Mouse (Mus musculus): ENCODE data around the gene Ccsap.

Ccsap gene

DNA sequence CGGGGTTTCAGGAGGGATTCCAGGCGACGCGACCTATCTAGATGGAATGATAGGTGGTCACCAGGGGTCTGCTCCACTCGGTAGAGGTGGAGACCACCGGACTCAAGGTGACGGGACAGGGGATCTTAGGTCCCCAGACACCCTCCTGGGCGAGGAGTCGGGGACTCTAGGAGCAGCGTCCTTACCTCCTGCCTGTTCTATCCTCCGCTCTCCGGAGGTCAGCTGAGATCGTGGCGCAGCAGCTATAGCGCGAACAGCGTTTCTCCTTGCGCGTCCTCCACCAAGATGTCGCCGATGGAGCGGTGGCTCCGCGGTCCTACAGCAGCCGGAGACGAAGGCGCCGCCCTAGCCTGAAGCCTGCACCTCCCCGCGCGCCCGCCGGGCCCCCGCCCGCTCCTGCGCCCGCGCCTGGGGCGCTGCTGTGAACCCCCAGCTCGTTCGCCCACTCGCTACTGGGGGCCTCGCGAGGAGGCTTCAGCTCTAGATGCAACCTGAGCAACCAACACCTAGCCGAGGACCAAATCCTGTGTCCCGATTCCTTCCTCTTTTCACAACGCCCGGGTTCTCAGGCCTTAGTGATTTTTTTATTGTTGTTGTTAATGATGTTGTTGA, at the start of gene Ccsap:
Gene Ccsap (minus strand): TSS at position 562 of the 612 bp plus-strand sequence.
- peak; percentile 26 for DNase-seq (ENCODE audit: low spot score)

DNA sequence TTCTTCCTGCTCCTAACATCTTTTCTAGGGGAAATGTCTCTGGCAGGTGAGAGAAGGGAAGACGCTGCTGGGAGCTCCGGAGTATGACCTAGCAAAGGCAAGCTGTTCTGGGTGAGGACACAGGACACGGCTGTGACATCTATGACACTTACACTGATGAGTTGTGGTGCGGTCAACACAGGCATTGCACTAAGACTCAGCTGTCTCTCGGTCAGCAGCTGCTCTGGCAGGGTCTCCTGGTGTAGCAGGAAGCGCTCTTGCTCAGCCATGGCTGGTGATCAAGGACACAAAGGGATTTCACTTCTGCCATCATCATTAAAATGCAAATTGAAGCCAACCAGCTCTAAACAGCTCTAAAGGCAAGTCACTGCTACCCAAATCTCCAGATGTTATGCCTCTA, 47.6 kb upstream of the Ccsap start:
- no peak for DNase-seq (ENCODE audit: low spot score)

DNA sequence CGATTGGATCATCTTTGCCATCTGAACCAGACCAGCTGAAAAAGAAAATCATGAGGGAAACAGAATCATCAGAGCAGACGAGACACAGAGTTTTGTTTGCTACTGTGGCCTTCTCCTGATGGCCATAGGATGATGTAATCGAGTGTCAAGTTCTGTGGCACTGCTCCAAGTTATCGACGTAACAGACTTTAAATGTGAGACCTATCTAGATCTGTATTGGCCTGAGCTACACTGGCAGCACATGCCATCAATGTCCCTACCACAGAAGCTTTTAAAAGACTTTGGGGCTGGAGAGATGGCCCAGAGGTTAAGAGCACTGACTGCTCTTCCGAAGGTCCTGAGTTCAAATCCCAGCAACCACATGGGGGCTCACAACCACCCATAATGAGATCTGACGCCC, 42.6 kb upstream of the Ccsap start:
- no peak for DNase-seq (ENCODE audit: low spot score)

DNA sequence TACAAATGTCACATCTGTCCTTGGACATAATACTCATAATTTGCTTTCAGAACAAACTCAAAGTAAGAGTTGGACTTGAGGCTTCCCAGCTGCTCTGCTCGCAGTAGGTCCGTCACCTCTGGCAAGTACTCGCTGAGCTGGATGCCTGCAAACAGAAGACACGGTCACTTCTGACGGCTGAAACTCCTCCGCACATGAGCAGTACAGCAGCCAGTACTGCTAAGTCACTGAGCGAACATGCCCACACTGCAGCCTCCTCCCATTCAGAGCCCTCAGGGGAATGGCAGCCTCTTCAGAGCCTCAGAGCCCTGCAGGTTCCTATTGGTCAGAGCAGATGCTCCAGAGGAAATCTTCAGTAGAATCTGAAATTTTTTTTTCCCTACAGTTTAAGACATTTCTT, 39.4 kb upstream of the Ccsap start:
- no peak for DNase-seq (ENCODE audit: low spot score)

DNA sequence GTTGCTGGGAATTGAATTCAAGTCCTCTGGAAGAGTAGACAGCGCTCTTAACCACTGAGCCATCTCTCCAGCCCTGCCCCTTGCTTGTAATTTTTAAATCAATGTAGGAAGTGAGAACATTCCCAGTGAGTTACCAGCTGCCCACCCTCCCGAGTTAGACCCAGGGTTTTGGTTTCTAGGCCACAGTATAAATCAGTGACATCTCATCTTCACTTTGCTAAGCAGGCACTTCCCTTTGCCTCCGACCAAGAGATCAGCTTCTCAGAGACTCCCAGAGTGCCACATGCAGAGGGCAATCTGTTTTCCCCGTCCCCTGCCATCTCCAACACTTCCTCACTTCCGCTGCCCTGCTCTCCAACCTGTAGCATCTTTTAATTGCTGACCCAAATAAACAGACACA, 38.6 kb upstream of the Ccsap start:
- no peak for DNase-seq (ENCODE audit: low spot score)

DNA sequence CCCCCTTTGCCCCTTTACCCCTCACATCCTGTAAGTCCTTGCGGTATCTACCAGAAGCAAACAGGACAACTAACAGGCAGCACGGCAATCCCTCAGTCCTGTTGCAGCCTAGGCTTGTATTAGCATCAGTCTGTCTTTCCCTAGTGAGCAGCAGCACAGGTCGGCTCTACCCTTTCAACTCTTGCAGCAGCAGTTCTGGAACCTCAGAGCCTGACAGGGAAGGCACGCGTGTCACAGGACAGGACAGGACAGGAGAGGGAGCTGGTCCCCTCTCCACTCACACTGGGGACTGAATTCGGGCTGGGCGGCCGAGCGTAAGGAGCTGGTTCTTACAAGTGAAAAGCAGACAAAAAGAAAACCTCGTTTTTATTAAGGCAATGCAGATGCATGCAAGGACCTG, 36.8 kb upstream of the Ccsap start:
- no peak for DNase-seq (ENCODE audit: low spot score)

DNA sequence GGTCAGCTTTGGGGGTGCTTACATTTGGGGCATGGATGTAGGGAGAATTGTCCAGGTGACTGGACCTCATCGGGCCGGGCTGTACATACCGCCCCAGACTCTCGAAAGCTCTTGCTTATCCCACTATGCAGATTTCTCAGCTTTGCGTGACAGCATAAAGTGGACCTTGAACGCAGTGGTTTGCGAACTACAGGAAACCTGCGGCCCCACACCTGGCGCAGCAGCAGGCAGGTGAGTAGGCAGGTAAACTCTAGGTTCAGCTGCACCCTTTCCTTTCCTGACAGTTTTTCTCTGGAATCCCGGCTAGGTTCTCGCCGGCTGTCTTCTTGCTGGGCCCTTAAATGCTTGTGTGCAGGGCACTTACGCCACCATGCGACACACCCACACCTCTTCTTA, 36.4 kb upstream of the Ccsap start:
- no peak for DNase-seq (ENCODE audit: low spot score)

DNA sequence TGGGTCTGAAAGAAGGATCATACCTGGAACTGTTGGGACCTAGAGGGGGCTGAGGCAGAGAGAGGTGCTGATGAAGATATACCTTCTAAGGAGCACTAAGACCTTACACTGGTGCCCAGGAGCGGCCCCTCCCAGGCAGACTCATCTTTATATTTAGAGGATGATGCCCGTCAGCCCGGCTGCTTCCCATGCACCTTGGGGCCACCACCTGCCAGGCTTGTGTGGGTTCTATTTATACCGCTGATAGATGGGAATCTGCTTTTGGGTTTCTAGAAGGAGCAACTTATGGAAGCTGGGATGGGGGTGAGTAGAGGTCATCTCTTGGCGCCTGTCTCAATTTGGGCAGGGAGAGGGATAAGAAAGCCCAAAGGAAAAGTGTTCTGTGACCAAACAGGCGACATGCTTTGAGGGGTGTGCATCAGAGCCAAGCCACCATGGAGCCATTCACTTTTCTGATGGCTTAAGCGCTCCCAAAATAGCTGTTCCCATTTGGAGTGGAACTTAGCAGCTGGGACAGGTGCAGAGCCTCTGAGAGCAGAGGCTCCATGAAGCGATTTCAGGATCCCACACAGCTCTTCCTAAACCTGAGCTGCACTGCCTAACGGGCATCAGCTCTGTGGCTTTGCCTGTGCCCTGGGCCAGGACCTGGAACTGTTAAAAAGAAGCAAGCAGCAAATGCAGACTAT, 35.8 kb upstream of the Ccsap start:
- DNase-seq (ENCODE audit: low spot score), result no peak

DNA sequence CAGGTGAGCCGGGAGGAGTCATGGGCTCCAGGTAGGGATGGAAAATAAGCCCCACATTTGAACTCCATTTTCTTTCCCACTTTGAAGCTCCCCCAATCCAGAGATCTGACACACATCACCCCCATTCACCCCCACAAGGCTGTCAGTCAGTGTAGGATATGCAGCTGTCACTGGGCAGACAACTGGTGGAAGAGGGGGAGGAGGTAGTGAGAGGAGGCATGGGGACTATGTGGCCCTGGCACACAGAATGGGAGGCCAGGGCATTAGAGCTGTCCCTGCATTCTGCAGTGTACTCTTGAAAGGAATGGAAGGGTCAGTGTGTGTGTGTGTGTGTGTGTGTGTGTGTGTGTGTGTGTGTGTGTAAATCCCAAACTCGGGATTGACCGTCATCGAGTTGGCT, 35.2 kb upstream of the Ccsap start:
- no peak for DNase-seq (ENCODE audit: low spot score)

DNA sequence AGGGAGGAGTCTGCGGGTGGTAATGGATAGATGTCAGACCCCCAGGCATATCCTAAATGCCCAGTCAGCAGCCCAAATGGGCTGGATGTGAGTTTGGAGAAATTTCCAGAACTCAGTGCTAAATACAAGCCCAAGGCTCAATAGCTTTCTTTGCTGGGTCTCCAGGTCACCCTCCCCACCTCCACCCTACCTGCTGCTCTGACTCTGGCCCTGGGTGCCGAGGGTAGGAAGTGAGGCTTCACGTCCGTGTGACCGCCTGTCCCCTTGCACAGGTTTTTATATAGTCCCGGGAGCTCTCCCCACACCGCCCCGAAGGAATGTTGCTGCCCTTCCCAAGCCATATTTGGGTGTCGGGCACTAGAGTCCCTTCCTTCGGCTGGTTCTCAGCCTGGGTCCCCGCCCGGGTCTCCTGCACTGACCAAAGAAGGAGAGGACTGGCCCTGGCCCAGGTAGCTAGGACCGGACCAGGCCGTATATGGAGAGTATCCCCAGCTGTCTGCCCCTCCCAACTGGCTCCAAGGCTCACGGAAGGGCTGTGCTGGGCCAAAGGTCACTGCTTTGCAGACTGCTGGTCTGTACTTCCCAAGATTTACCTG, 34.6 kb upstream of the Ccsap start, which contains the start of gene Acta1:
Gene Acta1 (minus strand): TSS at position 250 of the 596 bp plus-strand sequence.
- DNase-seq (ENCODE audit: low spot score), result no peak

DNA sequence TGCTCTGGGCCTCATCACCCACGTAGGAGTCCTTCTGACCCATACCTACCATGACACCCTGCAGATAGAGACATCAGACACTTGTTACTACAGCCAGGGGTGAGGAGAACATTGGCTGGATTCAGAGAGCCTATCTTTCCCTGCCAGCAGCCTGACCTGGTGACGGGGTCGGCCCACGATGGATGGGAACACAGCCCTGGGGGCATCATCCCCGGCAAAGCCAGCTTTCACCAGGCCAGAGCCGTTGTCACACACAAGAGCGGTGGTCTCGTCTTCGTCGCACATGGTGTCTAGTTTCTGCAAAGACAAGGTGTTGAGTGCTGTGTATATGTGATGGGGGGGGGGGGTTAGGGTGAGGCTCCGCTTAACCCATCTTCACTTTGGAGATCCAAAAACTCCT, 33.4 kb upstream of the Ccsap start:
- no peak for DNase-seq (ENCODE audit: low spot score)

DNA sequence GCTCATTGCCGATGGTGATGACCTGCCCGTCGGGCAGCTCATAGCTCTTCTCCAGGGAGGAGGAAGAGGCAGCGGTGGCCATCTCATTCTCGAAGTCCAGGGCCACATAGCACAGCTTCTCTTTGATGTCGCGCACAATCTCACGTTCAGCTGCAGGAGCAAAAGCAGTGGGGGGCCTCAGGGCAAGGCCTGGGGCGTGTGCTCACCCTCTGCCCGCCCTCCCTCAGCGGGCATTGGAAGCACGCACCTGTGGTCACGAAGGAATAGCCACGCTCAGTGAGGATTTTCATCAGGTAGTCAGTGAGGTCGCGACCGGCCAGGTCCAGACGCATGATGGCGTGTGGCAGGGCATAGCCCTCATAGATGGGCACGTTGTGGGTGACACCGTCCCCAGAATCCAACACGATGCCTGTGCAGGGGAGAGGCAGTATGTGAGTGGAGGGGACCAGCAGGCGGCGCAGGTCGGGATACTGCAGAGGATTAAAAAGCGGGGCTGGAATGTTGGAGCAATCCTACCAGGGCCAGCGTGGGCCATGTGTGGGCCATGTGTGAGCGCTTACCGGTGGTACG, 32.7 kb upstream of the Ccsap start:
- no peak for DNase-seq (ENCODE audit: low spot score)

DNA sequence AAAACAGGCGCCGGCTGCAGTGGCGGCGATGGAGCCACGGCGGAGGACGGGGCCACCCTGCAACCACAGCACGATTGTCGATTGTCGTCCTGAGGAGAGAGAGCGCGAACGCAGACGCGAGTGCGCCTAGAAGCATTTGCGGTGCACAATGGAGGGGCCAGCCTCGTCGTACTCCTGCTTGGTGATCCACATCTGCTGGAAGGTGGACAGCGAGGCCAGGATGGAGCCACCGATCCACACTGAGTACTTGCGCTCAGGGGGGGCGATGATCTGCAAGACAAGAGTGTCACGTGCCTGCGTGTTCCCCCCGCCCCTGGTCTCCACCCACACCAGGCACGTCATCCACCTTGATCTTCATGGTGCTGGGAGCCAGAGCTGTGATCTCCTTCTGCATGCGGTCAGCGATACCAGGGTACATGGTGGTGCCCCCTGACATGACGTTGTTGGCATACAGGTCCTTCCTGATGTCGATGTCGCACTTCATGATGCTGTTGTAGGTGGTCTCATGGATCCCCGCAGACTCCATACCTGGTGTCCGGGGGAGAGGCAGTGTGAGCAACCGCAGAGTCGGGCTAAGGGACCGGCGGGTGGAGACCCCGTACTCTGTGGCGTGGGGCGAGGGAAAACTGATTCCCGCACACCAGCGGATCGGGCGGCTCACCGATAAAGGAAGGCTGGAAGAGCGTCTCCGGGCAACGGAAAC, 32.0 kb upstream of the Ccsap start:
- DNase-seq (ENCODE audit: low spot score), result no peak

DNA sequence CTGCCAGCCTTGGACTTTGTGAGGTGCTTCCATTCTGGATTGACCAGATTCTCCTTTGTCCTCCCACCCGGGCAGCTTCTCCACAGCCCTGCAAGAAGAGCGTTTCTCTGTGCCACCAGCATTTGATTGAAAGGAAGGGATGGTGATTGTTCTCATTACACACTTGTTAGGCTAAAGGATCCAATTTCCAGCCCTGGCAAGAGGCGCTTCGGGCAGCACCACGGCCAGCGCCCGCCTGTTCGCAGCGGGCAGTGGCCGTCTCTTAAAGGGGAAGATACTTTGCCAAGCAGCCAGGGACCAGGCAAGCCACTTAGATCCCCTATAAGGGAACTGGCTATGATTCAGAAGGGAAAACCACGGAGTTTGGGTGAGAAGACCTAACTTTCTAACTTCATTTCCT, 31.3 kb upstream of the Ccsap start:
- DNase-seq (ENCODE audit: low spot score), result peak; percentile 19

DNA sequence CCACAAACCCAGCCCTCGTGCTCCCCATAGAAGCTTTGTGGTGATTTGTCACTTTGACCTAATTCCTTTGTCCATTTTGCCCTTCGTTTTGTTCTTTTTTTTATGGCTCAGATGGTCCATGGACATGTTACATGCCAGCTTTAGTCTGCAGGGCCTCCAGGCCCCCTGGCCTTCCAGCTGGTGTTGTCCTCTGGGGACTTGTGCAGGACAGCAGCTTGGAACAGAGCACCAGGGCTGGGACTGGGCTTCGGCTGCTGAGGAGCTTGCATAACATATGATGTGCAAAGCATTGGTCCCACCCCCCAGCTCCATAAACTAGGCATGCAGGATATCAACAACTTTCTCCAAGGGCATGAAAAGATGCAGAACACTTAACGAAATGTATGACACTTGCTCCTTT, 29.8 kb upstream of the Ccsap start:
- DNase-seq (ENCODE audit: low spot score), result no peak

DNA sequence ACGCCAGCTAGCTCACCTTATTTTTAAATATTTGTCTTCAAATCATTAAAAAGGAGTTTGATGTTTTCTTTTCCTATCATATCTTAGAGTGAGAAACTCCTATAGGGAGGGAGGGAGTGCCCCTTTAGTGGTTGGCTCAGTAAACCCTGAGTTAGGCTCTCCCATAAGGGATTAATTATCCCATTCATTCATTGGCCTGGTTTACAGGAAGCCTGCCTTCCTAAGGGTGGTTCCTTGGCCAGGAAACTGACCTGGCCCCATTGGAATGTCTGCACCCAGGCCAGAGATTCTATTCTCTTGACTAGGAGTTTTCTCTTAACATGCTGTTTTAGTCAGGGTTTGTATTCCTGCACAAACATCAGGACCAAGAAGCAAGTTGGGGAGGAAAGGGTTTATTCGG, 27.9 kb upstream of the Ccsap start:
- DNase-seq (ENCODE audit: low spot score), result no peak

DNA sequence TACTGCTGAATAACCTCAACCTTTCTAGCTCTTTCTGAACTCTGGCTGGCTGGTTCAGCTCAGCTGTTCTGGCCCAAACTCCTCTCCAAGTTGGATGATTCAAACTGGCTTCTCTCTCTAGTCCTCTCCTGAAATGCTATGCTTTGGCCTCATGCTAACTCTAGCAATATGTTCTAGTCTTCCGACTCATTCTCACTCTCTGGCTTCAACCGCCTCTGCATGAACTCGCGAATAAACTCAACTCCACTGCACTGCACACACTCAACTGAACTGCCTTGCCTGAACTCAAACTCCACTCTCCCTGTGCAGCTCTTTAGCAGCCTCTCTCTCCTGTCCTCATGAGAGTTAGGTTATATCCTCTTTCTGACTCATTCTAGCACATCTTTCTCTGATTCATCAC, 27.2 kb upstream of the Ccsap start:
- no peak for DNase-seq (ENCODE audit: low spot score)

DNA sequence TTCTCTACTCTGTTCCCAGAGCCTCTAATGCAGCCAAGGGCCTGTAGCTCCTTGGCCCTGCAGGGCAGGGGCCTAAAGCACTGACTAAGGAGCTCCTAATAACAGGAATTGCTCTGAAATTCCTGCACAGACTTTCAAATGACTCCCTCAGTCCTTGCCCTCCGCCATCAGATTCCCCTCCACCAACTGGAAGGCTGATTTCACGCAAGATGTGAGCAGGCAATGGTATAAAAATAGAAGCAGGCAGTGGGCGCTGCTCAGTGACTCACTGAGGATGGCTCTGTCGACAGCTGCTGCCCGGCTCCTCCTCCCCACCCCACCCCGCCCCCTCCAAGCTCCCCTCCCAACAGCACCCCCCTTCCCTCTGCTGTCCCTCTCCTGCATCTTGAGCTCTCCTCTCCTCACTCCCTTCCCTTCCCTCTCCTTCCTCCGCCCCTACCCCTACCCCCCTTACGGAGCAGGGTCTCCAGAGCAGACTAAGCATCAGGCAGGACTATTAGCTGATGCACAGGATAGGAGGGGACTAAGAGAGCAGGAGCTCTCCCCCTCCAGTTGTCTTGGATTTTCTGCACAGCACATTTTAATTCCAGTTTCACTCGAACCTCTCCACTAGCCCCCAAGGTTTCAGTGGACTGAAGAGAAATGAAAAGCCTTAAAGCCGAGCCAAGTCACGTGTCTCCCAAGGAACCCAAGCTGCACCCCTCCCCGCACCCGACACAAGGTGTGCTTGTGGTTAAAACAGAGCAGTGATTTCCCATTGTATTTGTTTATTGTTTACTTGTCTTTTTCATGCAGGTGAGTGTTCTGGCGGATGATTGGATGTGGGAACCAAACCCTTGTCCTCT, 24.9 kb upstream of the Ccsap start:
- DNase-seq (ENCODE audit: low spot score), result no peak

DNA sequence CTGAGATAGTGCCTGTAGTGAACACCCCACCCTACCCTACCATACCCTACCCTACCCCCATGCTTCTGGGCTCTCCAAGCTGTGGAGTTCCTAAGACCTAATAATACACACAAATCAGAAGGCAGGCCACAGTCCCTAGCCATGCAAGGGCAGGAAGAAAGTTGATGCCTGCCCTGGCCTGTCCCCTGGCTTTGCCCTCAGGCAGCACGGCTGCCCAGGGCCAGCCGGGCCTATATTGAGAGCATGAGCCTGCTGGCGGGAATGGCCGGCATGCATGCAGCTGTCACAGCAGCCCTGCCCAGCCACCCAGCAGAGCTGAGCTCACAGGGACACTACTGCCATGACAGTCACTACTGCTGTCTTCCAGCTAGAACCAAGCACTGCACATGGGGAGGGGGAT, 23.1 kb upstream of the Ccsap start:
- no peak for DNase-seq (ENCODE audit: low spot score)

DNA sequence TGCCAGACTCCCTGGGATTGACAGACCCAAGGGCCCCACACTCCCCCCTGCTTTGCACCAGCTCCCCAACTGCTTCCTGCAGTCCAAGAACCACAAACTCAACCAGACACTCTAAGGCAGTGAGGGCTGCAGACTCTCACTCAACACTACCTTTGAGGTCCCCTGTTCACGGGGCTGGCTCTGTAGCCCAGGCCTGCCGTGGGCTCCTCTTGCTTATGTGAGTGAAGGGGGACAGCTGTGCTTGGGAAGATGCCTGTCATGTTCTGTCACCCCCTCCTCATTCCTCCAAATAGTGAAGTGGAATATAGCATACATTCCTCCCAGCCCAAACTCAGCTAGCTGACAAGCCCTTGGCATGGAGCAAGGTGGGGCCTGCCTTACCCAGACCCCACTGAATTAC, 22.4 kb upstream of the Ccsap start:
- no peak for DNase-seq (ENCODE audit: low spot score)

DNA sequence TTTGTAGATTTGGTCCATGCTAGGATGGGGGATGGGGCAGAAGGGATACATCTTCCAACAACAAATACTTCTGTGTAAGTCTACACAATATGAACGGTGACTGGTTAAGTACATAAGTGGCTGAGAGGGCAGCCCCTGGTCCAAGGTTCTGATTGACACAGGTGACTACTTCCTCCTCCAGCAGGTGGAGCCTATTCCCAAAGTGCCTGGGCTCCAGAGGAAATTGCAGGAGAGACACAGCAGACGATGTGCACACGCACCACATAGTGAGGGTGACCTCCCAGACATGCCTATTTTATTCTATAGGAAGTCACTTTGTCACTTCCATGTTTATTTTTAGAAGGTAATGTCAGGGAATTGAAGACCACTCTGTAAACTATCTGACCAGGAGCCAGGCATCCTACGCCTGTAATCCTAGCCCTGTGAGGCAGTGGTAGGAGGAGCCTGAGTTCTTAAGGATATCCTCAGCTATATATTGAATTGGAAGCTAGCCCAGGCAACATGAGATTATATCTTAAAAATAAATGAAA, 20.9 kb upstream of the Ccsap start:
- DNase-seq (ENCODE audit: low spot score), result no peak

DNA sequence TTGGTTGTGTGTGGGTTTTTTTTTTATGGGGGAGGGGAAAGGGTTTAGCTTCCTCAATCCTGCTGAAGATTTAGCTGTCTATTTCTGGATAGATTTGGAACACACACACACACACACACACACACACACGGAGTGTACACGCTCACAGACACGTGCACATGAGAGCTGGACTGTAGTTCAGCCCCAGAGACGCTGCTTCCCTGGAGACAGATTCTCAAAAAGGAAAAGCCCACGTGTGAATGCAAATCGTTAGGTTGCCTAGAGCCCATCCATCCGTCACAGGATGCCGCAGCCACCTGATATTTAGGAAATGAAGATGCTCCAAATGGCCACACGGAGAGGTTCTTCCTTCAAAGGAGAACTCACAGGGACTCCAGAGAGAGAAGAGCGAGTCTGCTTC, 20.3 kb upstream of the Ccsap start:
- DNase-seq (ENCODE audit: low spot score), result no peak
